In genomic region chr4:5441339-5442019, GRCm38 (mm10) we compare ENCODE assay signal across 21 mouse cellular contexts.
DNase-seq lines count a peak whose midpoint lies in the region; ATAC-seq and TF ChIP-seq lines count a peak whose summit lies in the region.
"Had no signal": no experiment of that assay in that cellular context is flagged by ENCODE, and none has a peak within 500 bp of the region (broad histone marks: within the 10 kb centered on the region; RNA-seq: fewer than 3 reads in every experiment).

No protein-coding gene starts in this region.

- intact Hi-C loops in gastrocnemius, postnatal 36 days (cut with DNase I): no loop called here

- no peaks in the 10 kb centered on the region for H3K9me3 ChIP-seq in heart, embryonic 12.5 days (replicated peaks)
- no peaks in the 10 kb centered on the region for H3K9me3 ChIP-seq in intestine, embryonic 14.5 days (ENCODE audit: control insufficient read depth, low read length)
- H3K9me3 ChIP-seq in intestine, postnatal 0 days (ENCODE audit: control insufficient read depth): no peaks in the 10 kb centered on the region
- no peaks in the 10 kb centered on the region for H3K9me3 ChIP-seq in limb, embryonic 14.5 days (ENCODE audit: control insufficient read depth, low read length)
- H3K9me3 ChIP-seq: embryonic facial prominence, embryonic 15.5 days; forebrain, embryonic 10.5 days; limb, embryonic 15.5 days; midbrain, embryonic 10.5 days had no signal

- no peak overlapping the region for H3K9ac ChIP-seq in heart, embryonic 12.5 days
- H3K9ac ChIP-seq in intestine, embryonic 14.5 days (ENCODE audit: low read length): no peak overlapping the region
- no peak overlapping the region for H3K9ac ChIP-seq in intestine, postnatal 0 days (ENCODE audit: low read depth, low read length)
- H3K9ac ChIP-seq in limb, embryonic 14.5 days (ENCODE audit: low read depth, low read length, severe bottlenecking): no peak overlapping the region
- H3K9ac ChIP-seq: embryonic facial prominence, embryonic 15.5 days; hindbrain, embryonic 14.5 days; limb, embryonic 15.5 days; liver, postnatal 0 days had no signal

- no peaks in the 10 kb centered on the region for H3K4me1 ChIP-seq in heart, embryonic 12.5 days (replicated peaks)
- no peaks in the 10 kb centered on the region; the same call in 1 of the 2 replicates for H3K4me1 ChIP-seq in intestine, embryonic 14.5 days (replicated peaks; ENCODE audit: control insufficient read depth, insufficient read depth, low read length)
- H3K4me1 ChIP-seq in intestine, postnatal 0 days (replicated peaks; ENCODE audit: control insufficient read depth, insufficient read depth, low read length): no peaks in the 10 kb centered on the region
- H3K4me1 ChIP-seq in limb, embryonic 14.5 days (ENCODE audit: control insufficient read depth, insufficient read depth, low read length): no peaks in the 10 kb centered on the region
- H3K4me1 ChIP-seq: embryonic facial prominence, embryonic 15.5 days; forebrain, embryonic 10.5 days; limb, embryonic 15.5 days had no signal

- H3K4me3 ChIP-seq in heart, embryonic 12.5 days: no peak overlapping the region
- no peak overlapping the region for H3K4me3 ChIP-seq in intestine, embryonic 14.5 days (ENCODE audit: low read depth, low read length)
- H3K4me3 ChIP-seq in intestine, postnatal 0 days (ENCODE audit: low read depth, low read length): no peak overlapping the region
- H3K4me3 ChIP-seq in limb, embryonic 14.5 days (replicated peaks; ENCODE audit: low read length): no peak overlapping the region
- H3K4me3 ChIP-seq: embryonic facial prominence, embryonic 15.5 days; forebrain, embryonic 10.5 days; gastrocnemius, adult 2 months; limb, embryonic 15.5 days; midbrain, embryonic 10.5 days had no signal

- H3K27me3 ChIP-seq in heart, embryonic 12.5 days (replicated peaks): no peaks in the 10 kb centered on the region
- no peaks in the 10 kb centered on the region for H3K27me3 ChIP-seq in intestine, embryonic 14.5 days (replicated peaks; ENCODE audit: control insufficient read depth, insufficient read depth, low read length)
- H3K27me3 ChIP-seq in intestine, postnatal 0 days (replicated peaks; ENCODE audit: control insufficient read depth, insufficient read depth, low read length): no peaks in the 10 kb centered on the region
- H3K27me3 ChIP-seq in limb, embryonic 14.5 days (ENCODE audit: control insufficient read depth, insufficient read depth, low read length): no peaks in the 10 kb centered on the region
- H3K27me3 ChIP-seq: CH12.LX; embryonic facial prominence, embryonic 15.5 days; limb, embryonic 15.5 days had no signal

- no peaks in the 10 kb centered on the region for H3K36me3 ChIP-seq in heart, embryonic 12.5 days
- no peaks in the 10 kb centered on the region for H3K36me3 ChIP-seq in intestine, embryonic 14.5 days (ENCODE audit: control insufficient read depth, insufficient read depth, low read length)
- H3K36me3 ChIP-seq in intestine, postnatal 0 days (ENCODE audit: control insufficient read depth, insufficient read depth): no peaks in the 10 kb centered on the region
- no peaks in the 10 kb centered on the region for H3K36me3 ChIP-seq in limb, embryonic 14.5 days (ENCODE audit: control insufficient read depth, insufficient read depth, low read length)
- H3K36me3 ChIP-seq: embryonic facial prominence, embryonic 15.5 days; forebrain, embryonic 10.5 days; limb, embryonic 15.5 days; midbrain, embryonic 10.5 days had no signal

- no peak for TF ChIP-seq CTCF in intestine, postnatal 0 days (IDR thresholded peaks at IDR 0.05; ENCODE audit: low read depth)
- no peak for TF ChIP-seq CTCF in brain, embryonic 14.5 days (IDR thresholded peaks at IDR 0.05; ENCODE audit: borderline replicate concordance, extremely low read depth, insufficient read depth, insufficient read length)

- no peak for TF ChIP-seq POLR2A in brain, embryonic 14.5 days (IDR thresholded peaks at IDR 0.05; ENCODE audit: borderline replicate concordance, extremely low read depth, insufficient read depth, insufficient read length, poor library complexity, severe bottlenecking)
- no peak for TF ChIP-seq POLR2A in limb, embryonic 14.5 days (IDR thresholded peaks at IDR 0.05; ENCODE audit: borderline replicate concordance, extremely low read depth, insufficient read depth, insufficient read length)

- no peak for DNase-seq in heart, adult 11 months
- DNase-seq in intestine, embryonic 14.5 days (ENCODE audit: low spot score): no peak
- peak; percentile 42 for DNase-seq in brain, embryonic 14.5 days (ENCODE audit: low read depth)
- peak; percentile 33 for DNase-seq in limb, embryonic 14.5 days (ENCODE audit: low spot score)
- no peak for DNase-seq in gastrocnemius, postnatal 36 days
- DNase-seq: cerebellum, postnatal 10 days; gastrocnemius, adult 2 months; kidney, adult 18-20 months; liver, postnatal 0 days; lung, postnatal 4 days; right cerebral cortex, postnatal 25 days had no signal

- H3K4me2 ChIP-seq in heart, embryonic 12.5 days: no peak overlapping the region
- H3K4me2 ChIP-seq in intestine, embryonic 14.5 days (ENCODE audit: low read length): no peak overlapping the region
- no peak overlapping the region for H3K4me2 ChIP-seq in intestine, postnatal 0 days (replicated peaks; ENCODE audit: low read depth)
- no peak overlapping the region for H3K4me2 ChIP-seq in limb, embryonic 14.5 days (replicated peaks; ENCODE audit: low read depth, low read length, severe bottlenecking)
- H3K4me2 ChIP-seq: embryonic facial prominence, embryonic 15.5 days; hindbrain, embryonic 14.5 days; limb, embryonic 15.5 days had no signal

- ATAC-seq in heart, embryonic 12.5 days (ENCODE audit: insufficient number of reproducible peaks, low FRiP score): peak; percentile 83
- peak; percentile 47 for ATAC-seq in intestine, embryonic 14.5 days (replicated peaks; ENCODE audit: low FRiP score, low TSS enrichment, low read depth)
- ATAC-seq in intestine, postnatal 0 days: no peak
- peak; percentile 53; the same call in 1 of the 2 replicates for ATAC-seq in limb, embryonic 14.5 days (ENCODE audit: low FRiP score, low read depth)
- ATAC-seq in megakaryocyte-erythroid progenitor cell, adult 5-6 weeks (replicated peaks; ENCODE audit: low FRiP score, low TSS enrichment, poor library complexity, severe bottlenecking): no peak
- ATAC-seq: liver, postnatal 0 days had no signal

- 53% methylated on average over 2 of the region's 2 CpGs for WGBS in heart, embryonic 12.5 days
- 33% methylated on average over 2 of the region's 2 CpGs for WGBS in intestine, embryonic 14.5 days
- 37% methylated on average over 2 of the region's 2 CpGs for WGBS in intestine, postnatal 0 days
- WGBS in limb, embryonic 14.5 days: 69% methylated on average over 2 of the region's 2 CpGs

- no peak overlapping the region for H3K27ac ChIP-seq in heart, embryonic 12.5 days (ENCODE audit: poor library complexity, severe bottlenecking)
- peak overlapping the region; percentile 54; the same call in 1 of the 2 replicates for H3K27ac ChIP-seq in intestine, embryonic 14.5 days (ENCODE audit: low read depth)
- no peak overlapping the region for H3K27ac ChIP-seq in intestine, postnatal 0 days (ENCODE audit: low read depth, low read length)
- H3K27ac ChIP-seq in limb, embryonic 14.5 days (replicated peaks; ENCODE audit: low read depth, low read length): no peak overlapping the region
- H3K27ac ChIP-seq: embryonic facial prominence, embryonic 15.5 days; forebrain, embryonic 10.5 days; gastrocnemius, adult 2 months; hindbrain, embryonic 14.5 days; kidney, postnatal 0 days; limb, embryonic 15.5 days; midbrain, embryonic 10.5 days had no signal

Comparison
In these comparisons a context has a peak if more than half of its experiments do, and no peak if none do; other contexts are left out.
1. ATAC-seq: peak in heart, embryonic 12.5 days (single experiment), intestine, embryonic 14.5 days (single experiment) and limb, embryonic 14.5 days (single experiment); none in intestine, postnatal 0 days (single experiment) and megakaryocyte-erythroid progenitor cell, adult 5-6 weeks (single experiment).
2. DNase-seq: peak in brain, embryonic 14.5 days (single experiment) and limb, embryonic 14.5 days (single experiment); none in heart, adult 11 months (single experiment), intestine, embryonic 14.5 days (single experiment) and gastrocnemius, postnatal 36 days (0 of 2).